Mouse (Mus musculus): ENCODE data around the gene Irx4. TPM values are rescaled to one million over a fixed set of nuclear protein-coding genes. Genes with fewer than 3 reads are reported as not detected.

Gene Irx4
- total RNA-seq, 2 experiments from 2014 or later = not detected

GRCm38 (mm10) chr13:73270451-73271081, 10.3 kb downstream of the Irx4 start:
- no peak for DNase-seq

GRCm38 (mm10) chr13:73271336-73272242, 11.3 kb downstream of the Irx4 start:
- DNase-seq = no peak

GRCm38 (mm10) chr13:73272794-73273282, 12.6 kb downstream of the Irx4 start:
- DNase-seq = no peak

- no peak for DNase-seq
Measured at GRCm38 (mm10) chr13:73273536-73273935, 13.3 kb downstream of the Irx4 start.

GRCm38 (mm10) chr13:73277361-73277760, 17.1 kb downstream of the Irx4 start:
- DNase-seq = no peak

GRCm38 (mm10) chr13:73277797-73278196, 17.5 kb downstream of the Irx4 start:
- DNase-seq = no peak

GRCm38 (mm10) chr13:73279196-73279595, 18.9 kb downstream of the Irx4 start:
- DNase-seq = no peak

GRCm38 (mm10) chr13:73282407-73282806, 22.1 kb downstream of the Irx4 start:
- DNase-seq = no peak

- DNase-seq = no peak
Measured at GRCm38 (mm10) chr13:73283534-73283933, 23.3 kb downstream of the Irx4 start.

- DNase-seq = no peak
Measured at GRCm38 (mm10) chr13:73290206-73290605, 29.9 kb downstream of the Irx4 start.

- no peak for DNase-seq
Measured at GRCm38 (mm10) chr13:73291102-73291501, 30.8 kb downstream of the Irx4 start.

- DNase-seq = no peak
Measured at GRCm38 (mm10) chr13:73298717-73299116, 38.4 kb downstream of the Irx4 start.

- DNase-seq = no peak
Measured at GRCm38 (mm10) chr13:73299322-73299721, 39.0 kb downstream of the Irx4 start.

GRCm38 (mm10) chr13:73304729-73305128, 44.5 kb downstream of the Irx4 start:
- no peak for DNase-seq

GRCm38 (mm10) chr13:73305398-73306084, 45.3 kb downstream of the Irx4 start:
- DNase-seq = no peak

GRCm38 (mm10) chr13:73306085-73306410, 45.8 kb downstream of the Irx4 start:
- no peak for DNase-seq

- DNase-seq = no peak
Measured at GRCm38 (mm10) chr13:73306430-73306829, 46.2 kb downstream of the Irx4 start.

GRCm38 (mm10) chr13:73310183-73310929, 50.1 kb downstream of the Irx4 start:
- DNase-seq = peak in 1 of 2 experiments; percentile 25

Measured in layer of hippocampus, postnatal 36 days (tissue).